Mouse (Mus musculus) cortical plate, adult 2 months (tissue): ENCODE measurements around the gene Rcan1.

Experiments used
- CTCF ChIP-seq: fragments of 200-500 bp; IDR thresholded peaks from 2 replicates; pipeline ENCODE4 v1.5.1; 2011; ENCODE audit warnings: mild to moderate bottlenecking, control low read depth, low read length; ENCODE audit not compliant: insufficient read depth; ENCODE audit errors: extremely low read depth
- POLR2A ChIP-seq: fragments of 200-500 bp; IDR thresholded peaks from 2 replicates; pipeline ENCODE4 v1.6.1; 2011; ENCODE audit warnings: mild to moderate bottlenecking, low read length, control low read depth; ENCODE audit not compliant: insufficient read depth; ENCODE audit errors: extremely low read depth

- TF ChIP-seq POLR2A (no peak), CTCF (no peak)
Measured at GRCm38 (mm10) chr16:92451516-92452072, 19.1 kb downstream of the Rcan1 start.
